Mouse (Mus musculus) heart, postnatal 10 days (tissue): Measurements from ENCODE around the gene Fars2. TPM values are rescaled to one million over a fixed set of nuclear protein-coding genes. Genes with fewer than 3 reads are reported as not detected.

Experiments used
- DNase-seq, 2 experiments: peaks; one replicate each; pipeline ENCODE4 v3.0.0; 2021
- intact Hi-C: fragments of 180-260 bp; cut with DNase I; formaldehyde crosslinking; loops from one replicate; pipeline ENCODE4 v1.15.1; 2025
- total RNA-seq, 2 experiments: library from RNA; stranded (reverse); gene quantifications; 2 replicates each; pipeline ENCODE4 v1.2.3; 2021

The Fars2 gene
- total RNA-seq, 2 experiments from 2014 or later = 69.7 to 73.3 TPM

- no peak for DNase-seq
- intact Hi-C loops = no loop called here
Observed at GRCm38 (mm10) chr13:36214056-36214455, 96.8 kb downstream of the Fars2 start.

GRCm38 (mm10) chr13:36216005-36216404 is 98.8 kb downstream of the Fars2 start:
- intact Hi-C loops = no loop called here

GRCm38 (mm10) chr13:36218347-36218746 is 101.1 kb downstream of the Fars2 start:
- intact Hi-C loops = no loop called here
- no peak for DNase-seq

More at GRCm38 (mm10) chr13:36216005-36216404, 98.8 kb downstream of the Fars2 start:
- DNase-seq = no peak

- intact Hi-C loops = no loop called here
- no peak for DNase-seq
Observed at GRCm38 (mm10) chr13:36219506-36219905, 102.3 kb downstream of the Fars2 start.

GRCm38 (mm10) chr13:36221897-36222296 is 104.7 kb downstream of the Fars2 start:
- intact Hi-C loops = no loop called here
- DNase-seq = no peak

- intact Hi-C loops = no loop called here
Observed at GRCm38 (mm10) chr13:36222721-36223120, 105.5 kb downstream of the Fars2 start.

GRCm38 (mm10) chr13:36224431-36224830 is 107.2 kb downstream of the Fars2 start:
- intact Hi-C loops = no loop called here
- no peak for DNase-seq

More at GRCm38 (mm10) chr13:36222721-36223120, 105.5 kb downstream of the Fars2 start:
- no peak for DNase-seq

DNA sequence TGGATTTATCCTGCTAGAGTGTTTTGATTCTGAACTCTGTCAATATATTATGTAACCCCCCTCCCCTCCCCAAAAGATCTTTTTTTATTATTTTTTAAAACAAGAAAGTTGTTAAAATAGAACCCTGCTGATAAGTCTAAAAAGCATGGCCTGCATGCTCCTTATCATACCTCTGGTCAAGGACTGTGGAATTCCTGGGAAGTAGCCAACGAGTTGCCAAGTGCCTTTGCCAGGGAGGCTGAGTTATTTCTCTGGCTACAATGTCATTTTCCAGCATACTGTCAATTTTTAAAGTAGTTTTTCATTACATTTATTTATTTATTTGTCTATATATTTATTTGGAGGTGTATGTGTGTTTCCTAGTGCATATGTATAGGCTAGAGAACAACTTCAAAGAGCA is 125.0 kb downstream of the Fars2 start:
- DNase-seq = peak; percentile 30 to 42
- intact Hi-C loops = no loop called here

DNA sequence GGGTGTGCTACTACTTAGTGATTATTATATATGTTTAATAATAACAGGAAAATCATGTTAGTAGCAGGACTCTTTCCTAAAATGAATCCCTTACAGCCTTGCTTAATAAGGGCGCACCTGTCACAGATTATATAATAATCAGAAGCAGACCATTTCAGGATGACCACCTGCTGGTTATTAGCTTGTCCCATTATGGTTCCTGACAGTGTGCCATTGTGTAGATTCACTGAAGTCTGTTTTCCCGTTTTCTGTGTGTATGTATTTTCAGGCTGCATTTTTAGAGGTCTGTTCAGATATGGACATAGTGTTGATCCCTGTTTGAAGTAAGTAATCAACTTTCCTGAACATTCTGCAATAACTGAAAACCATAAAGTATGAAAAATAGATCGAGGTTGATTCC is 136.7 kb downstream of the Fars2 start:
- no peak for DNase-seq
- intact Hi-C loops = no loop called here

DNA sequence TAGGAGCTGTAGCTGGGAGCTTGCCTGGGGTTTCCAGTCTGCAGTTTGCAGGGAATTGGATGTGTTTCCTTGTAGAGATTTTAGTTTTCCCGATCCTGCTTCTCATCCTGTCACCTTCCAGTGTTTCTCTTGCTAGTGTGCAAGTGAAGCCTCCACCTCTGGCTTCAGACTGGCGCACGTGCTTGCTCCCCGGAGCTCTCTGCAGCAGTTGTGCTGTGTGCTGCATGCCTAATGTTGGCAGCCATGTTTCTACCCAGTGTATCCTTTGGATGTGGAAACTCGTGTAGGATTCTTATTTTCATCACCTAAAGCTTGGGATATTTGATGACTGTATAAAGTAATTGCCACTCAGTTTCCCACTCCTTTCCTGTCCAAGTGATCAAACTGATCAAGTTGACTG is 140.0 kb downstream of the Fars2 start:
- DNase-seq = no peak
- intact Hi-C loops = no loop called here

GRCm38 (mm10) chr13:36259754-36260153 is 142.5 kb downstream of the Fars2 start:
- intact Hi-C loops = no loop called here
- no peak for DNase-seq

DNA sequence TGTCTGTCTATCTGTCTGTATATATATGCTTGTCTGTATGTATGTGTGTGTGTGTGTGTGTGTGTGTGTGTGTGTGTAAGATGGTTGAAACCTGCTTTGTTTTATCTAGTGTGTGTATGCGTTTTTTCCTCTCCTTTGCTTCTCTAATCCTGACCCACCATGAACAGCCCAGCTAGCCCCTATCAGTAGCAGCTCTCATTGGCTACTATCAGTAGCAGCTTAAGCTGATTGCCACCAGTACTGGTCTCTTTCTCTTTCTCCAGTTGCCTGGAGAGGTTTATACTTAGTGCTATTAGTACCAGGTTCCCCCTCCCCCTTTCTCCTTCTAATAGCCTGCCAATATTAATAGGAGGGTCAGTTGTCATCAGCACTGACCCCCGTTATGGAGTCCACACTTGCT is 144.1 kb downstream of the Fars2 start:
- DNase-seq = no peak
- intact Hi-C loops = no loop called here

DNA sequence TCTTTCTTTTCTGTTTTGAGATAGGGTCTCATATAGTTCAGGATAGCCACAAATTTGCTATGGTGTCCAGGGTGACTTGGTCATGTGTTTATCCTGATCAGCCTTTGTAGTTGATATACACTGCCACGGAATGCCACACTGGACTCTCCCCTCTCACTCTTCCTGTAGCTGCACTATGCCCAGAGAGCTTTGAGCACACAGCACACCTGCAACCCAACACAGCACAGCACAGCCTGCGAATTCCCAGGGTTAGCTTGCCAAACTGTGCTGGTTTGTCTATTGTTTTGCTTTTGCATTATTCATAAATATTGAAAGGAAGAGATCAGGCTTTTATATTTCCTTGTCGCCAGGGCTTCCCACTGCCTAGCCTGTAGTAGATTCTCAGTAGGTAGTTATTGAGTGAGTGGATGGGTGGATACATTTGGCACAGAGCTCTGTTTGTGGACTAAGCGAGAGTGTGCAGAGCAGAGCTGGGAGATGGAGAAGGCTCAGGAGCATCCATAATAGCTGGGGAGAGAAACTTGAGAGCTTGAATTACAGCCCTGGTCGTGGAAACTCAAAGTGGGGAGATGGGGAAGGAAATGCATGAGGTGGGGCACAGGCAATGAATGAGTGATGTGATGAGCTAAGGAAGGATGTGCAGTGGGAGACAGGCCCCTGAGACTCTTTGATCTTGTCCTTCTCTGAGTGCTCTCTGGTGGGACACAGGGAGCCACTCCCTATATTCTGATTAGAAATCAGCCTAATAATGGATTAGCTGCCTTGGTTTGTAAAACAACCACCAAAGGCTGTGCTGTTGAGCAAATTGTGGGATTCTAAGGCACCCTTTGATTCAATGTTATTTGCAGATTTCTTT is 146.3 kb downstream of the Fars2 start:
- intact Hi-C loops = no loop called here
- no peak for DNase-seq

GRCm38 (mm10) chr13:36264391-36264790 is 147.2 kb downstream of the Fars2 start:
- intact Hi-C loops = no loop called here
- DNase-seq = no peak

GRCm38 (mm10) chr13:36265342-36265744 is 148.1 kb downstream of the Fars2 start:
- DNase-seq = no peak
- intact Hi-C loops = no loop called here

DNA sequence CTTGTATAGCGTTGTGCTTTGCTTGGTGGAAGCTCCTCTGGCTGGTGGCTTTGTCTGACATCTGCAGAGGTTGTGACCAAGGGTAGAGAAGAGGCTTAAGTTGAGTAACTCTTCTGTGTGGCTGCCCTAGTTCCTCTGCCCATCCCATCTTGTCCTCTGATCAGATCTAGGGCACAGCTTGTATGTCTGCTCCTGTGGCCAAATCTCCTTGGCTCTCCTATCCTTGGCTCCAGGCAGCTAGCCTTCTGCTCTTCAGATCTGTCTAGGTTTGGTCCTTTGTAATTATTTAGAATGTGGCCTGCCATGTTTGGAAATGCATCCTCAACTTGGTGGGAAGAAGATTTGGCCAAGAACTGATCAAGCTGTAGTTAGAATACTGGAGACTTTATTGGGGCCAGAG is 150.2 kb downstream of the Fars2 start:
- intact Hi-C loops = no loop called here
- DNase-seq = no peak

DNA sequence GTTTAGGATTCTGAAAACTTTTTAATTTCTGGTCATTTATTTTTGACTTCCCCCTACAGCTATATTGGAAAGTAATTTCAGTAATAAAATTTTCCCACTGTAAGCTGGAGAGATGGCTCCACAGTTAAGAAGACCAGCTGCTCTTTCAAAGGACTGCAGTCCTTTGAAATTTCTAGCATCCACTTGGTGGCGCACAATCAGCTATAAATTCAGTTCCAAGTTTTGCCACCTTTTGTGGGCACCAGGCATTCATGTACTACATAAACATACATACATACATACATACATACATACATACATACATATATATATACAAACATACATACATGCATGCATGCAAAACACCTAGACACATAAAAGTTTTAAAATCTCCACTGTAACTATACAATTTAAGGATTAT is 153.7 kb downstream of the Fars2 start:
- intact Hi-C loops = no loop called here
- DNase-seq = no peak

DNA sequence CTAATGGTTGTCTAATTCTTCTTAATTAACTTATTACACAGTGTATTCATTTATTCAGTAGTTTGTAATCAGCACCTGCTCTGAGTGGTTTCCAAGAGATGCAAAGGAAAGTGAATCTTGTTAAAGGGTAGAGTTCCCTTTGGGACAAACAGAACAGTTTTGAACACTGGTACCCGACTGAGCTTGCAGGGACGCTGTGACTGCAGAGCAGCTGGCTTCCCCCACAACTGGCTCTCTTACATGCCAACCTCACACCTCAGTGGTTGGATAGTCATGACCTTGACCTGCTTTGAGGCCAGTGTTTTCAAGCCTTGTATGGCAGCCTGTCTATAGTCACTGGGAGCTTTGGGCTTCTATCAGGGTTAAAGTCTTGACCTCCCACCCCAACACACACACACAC is 156.3 kb downstream of the Fars2 start:
- intact Hi-C loops = no loop called here
- peak in 1 of 2 experiments; percentile 20 for DNase-seq

DNA sequence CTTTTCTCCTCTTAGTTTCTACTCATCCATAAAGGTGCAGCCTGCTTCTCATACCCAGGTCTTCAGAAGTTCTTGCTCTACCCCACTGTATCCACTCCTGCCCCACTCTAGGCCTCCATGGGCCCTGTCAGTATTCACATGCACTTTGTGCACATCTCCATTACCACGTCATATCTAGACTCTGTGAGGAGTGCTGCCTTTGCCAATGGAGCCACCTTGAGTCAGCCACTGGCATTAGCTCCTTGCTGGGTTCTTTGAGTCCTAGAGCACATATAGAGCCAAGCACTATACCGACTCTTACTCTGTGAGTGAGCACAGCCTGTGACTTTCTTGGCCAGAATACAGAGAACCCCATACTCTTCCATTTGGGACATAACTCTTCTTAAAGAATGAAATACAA is 159.0 kb downstream of the Fars2 start:
- DNase-seq = no peak
- intact Hi-C loops = loop anchor here (2.0 to 5.0 kb wide), 2 partner anchors 257 to 1051 kb away; no protein-coding TSS in a partner anchor

DNA sequence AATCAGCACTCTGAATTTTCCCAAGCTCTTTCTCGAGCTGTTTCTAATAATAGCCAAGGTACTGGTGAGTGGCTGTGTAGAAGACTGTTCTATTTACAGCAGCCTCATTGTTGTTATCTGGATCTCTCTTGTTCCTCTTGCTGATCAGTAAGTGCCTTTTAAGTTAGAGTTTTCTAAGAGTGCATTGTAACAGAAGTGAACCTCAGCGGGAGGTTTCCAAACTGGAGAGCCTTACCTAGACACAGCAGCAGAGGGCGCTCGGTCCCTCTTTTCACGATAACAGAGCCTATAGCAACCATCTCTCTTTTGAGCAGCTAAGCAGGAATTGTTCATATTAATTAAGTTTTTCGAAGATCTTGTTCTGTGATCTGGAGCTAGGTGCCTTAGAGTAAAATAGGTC is 164.8 kb downstream of the Fars2 start:
- DNase-seq = peak; percentile 82

DNA sequence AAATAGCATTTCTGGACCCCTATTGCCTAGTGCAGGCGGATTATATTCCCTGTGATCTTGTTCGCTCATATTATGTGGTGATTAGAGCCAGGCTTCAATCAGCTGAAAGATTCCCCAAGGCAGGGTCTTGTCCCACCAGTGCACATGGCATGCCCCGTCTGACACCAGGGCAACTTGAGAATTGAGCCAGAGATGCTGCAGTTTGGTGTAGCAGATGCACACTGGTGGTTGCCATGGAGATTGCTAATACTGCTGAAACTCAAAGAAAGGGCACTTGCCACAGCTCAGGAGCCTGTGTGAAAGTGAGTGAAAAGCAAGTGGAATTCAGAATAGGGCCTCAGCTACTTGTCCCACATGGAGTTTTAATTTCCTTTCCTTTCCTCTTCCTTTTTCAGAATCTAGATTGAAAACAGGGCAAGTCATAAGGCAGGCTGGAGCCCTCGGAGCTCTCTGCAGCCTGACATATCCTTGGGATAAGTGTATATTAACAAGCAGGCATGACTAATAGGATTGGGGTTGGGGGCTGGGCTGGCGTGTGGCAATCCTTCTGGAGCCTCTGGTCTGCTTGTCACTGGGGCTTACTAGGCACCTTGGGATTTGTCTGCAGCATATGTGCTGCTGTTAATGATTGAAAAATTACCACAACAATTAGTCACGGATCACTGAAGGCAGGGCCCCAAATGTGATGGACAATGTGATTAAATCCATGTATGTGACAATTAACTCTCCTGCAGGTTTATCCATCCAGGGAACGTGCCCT is 165.8 kb downstream of the Fars2 start:
- intact Hi-C loops = loop anchor here (2.0 to 5.0 kb wide), 2 partner anchors 444 to 1030 kb away; no protein-coding TSS in a partner anchor
- no peak for DNase-seq

More for the DNA sequence above, 164.8 kb downstream of the Fars2 start:
- intact Hi-C loops = loop anchor here (2.0 to 5.0 kb wide), 2 partner anchors 445 to 1031 kb away; no protein-coding TSS in a partner anchor
